Mouse (Mus musculus) stomach, postnatal 0 days (tissue): Measurements from ENCODE around the gene Gabrr3.
"Not testable (repeated sequence)": the region's sequence is repeated elsewhere in the genome, so short reads cannot be mapped to it uniquely, and the experiment has no call there.

ENCODE experiments used
- CTCF ChIP-seq: IDR thresholded peaks from 2 replicates; pipeline ENCODE4 v1.5.1; 2016; ENCODE audit warnings: antibody characterized with exemption, low read depth, mild to moderate bottlenecking, moderate library complexity
- EP300 ChIP-seq: optimal IDR thresholded peaks from 2 replicates; pipeline ENCODE3; 2016; ENCODE audit warnings: antibody characterized with exemption

DNA sequence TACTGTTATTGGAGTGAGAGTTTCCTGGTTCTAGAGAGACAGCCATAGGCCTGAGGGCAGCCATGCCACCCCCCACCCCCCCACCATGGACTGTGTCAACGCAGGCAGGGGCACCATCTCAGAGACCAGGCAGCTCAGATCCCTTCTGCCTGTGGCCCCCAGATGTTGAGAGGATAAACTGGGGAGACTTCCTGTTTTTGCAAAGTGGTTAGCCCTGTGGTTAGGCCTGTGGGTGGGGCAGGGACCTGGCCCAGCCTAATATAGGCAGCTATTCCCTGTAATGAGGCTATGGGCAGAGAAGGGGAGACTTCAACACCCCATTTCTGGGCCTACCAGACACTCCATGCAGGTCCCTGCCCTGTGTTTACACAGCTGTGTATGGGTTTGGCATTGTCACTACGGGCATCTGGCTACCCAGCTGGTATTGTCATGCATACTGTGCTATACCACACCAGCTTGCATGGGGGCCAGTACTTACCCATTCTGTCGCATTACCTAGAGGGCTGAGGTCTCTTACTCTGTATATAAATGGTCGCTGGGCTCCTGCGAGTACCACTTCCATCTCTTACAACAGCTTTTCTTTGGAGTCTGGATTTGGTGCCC lies 52.2 kb downstream of the Gabrr3 start:
- TF ChIP-seq CTCF, EP300: not testable (repeated sequence)
